Mouse (Mus musculus): ENCODE results near the gene Pds5b.

DNA sequence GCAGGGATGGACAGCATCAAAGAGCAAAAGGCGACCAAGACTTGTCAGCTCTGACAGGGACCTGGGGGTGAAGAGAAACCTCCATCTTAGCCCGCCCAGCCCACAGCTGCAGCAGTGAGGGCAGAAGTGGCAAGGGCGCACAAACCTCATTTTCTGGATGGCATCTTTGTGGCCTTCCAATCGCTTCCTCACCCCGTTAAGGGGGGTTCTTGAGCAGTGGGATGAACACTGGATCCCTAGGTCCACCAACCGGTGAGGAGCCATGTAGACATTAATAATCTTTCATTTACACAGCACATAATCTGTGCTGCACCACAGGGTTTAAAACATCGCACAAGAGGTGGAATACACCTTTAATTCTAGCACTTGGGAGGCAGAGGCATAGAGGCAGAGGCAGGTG, 1.2 kb upstream of the Pds5b start:
- TF ChIP-seq CTCF (IDR thresholded peaks at IDR 0.05; ENCODE audit: low read depth): no peak
- no peak for TF ChIP-seq EP300 (IDR thresholded peaks at IDR 0.05; ENCODE audit: low read depth)

All from liver, postnatal 0 days (tissue).